Mouse (Mus musculus) kidney, embryonic 16.5 days (tissue): ENCODE data around the gene Zfp39. TPM values are rescaled to one million over a fixed set of nuclear protein-coding genes. Genes with fewer than 3 reads are reported as not detected.

Source experiments
- ATAC-seq: fragments of 200-750 bp; cut with Nextera tagmentation; 2 replicates; pipeline ENCODE4 v1.8.0; 2017; ENCODE audit warnings: moderate TSS enrichment; ENCODE audit not compliant: low FRiP score, low TSS enrichment
- H3K27ac ChIP-seq: fragments of 300-500 bp; sonication (generic); 2 replicates; pipeline ENCODE4 v1.5.1; 2014; ENCODE audit warnings: low read length
- H3K27me3 ChIP-seq: fragments of 300-500 bp; sonication (generic); 2 replicates; pipeline ENCODE4 v1.6.1; 2014; ENCODE audit warnings: low read length, control low read depth, mixed read lengths; ENCODE audit not compliant: insufficient read depth
- H3K36me3 ChIP-seq: fragments of 300-500 bp; sonication (generic); 2 replicates; pipeline ENCODE4 v1.6.1; 2014; ENCODE audit warnings: low read length, control low read depth, mixed read lengths; ENCODE audit not compliant: insufficient read depth
- H3K4me1 ChIP-seq: fragments of 300-500 bp; sonication (generic); 2 replicates; pipeline ENCODE4 v1.6.1; 2014; ENCODE audit warnings: low read length, control low read depth, mixed read lengths; ENCODE audit not compliant: insufficient read depth
- H3K4me2 ChIP-seq: fragments of 300-500 bp; sonication (generic); replicated peaks from 2 replicates; pipeline ENCODE4 v1.6.1; 2014; ENCODE audit warnings: low read depth, low read length
- H3K4me3 ChIP-seq: fragments of 300-500 bp; sonication (generic); 2 replicates; pipeline ENCODE4 v1.5.1; 2014; ENCODE audit warnings: mild to moderate bottlenecking, low read length
- H3K9ac ChIP-seq: fragments of 300-500 bp; sonication (generic); replicated peaks from 2 replicates; pipeline ENCODE4 v1.6.1; 2014; ENCODE audit warnings: low read length
- H3K9me3 ChIP-seq: fragments of 300-500 bp; sonication (generic); 2 replicates; pipeline ENCODE4 v1.6.1; 2016; ENCODE audit warnings: low read length, control low read depth
- WGBS: fragments of 180-500 bp; shearing (Covaris S2); extraction: QIAGEN DNeasy Blood & Tissue Kit; methylation state at CpG from one replicate; pipeline ENCODE4 v1.1.7; 2014; 5-methylcytosine and 5-hydroxymethylcytosine counted together
- polyA plus RNA-seq: library from polyadenylated mRNA; unstranded; fragments of >200 nt; fragmentation: Nextera tagmentation; extraction: Ambion mirVana; gene quantifications from 2 replicates; pipeline ENCODE4 v1.2.1, GENCODE M21; 2015

Gene Zfp39
- polyA plus RNA-seq, 1 experiment from 2014 or later = 6.0 TPM

GRCm38 (mm10) chr11:58897485-58897884 is 6.5 kb downstream of the Zfp39 start:
- 85% methylated on average over 6 of the region's 6 CpGs for WGBS
- Histone ChIP-seq H3K36me3 (peaks cover 39% of the 10 kb centered on the region), H3K9ac (no peak overlapping the region)

GRCm38 (mm10) chr11:58894456-58894855 is 9.6 kb downstream of the Zfp39 start:
- H3K4me3 ChIP-seq = no peak overlapping the region
- H3K36me3 ChIP-seq = peaks cover 44% of the 10 kb centered on the region
- ATAC-seq = no peak
- H3K4me1 ChIP-seq = no peaks in the 10 kb centered on the region
- no peak overlapping the region for H3K4me2 ChIP-seq
- H3K27ac ChIP-seq = no peak overlapping the region
- no peaks in the 10 kb centered on the region for H3K27me3 ChIP-seq
- no peak overlapping the region for H3K9ac ChIP-seq
- H3K9me3 ChIP-seq = no peaks in the 10 kb centered on the region
- WGBS = 72% methylated on average over 6 of the region's 6 CpGs

More at GRCm38 (mm10) chr11:58897485-58897884, 6.5 kb downstream of the Zfp39 start:
- no peaks in the 10 kb centered on the region for H3K9me3 ChIP-seq
- H3K27ac ChIP-seq = no peak overlapping the region
- no peak for ATAC-seq
- H3K4me2 ChIP-seq = no peak overlapping the region
- peaks cover 2% of the 10 kb centered on the region for H3K4me1 ChIP-seq
- H3K27me3 ChIP-seq = no peaks in the 10 kb centered on the region
- no peak overlapping the region for H3K4me3 ChIP-seq

- H3K27ac ChIP-seq = no peak overlapping the region
- H3K36me3 ChIP-seq = peaks cover 35% of the 10 kb centered on the region
- no peaks in the 10 kb centered on the region for H3K27me3 ChIP-seq
- H3K4me3 ChIP-seq = no peak overlapping the region
- no peak for ATAC-seq
- no peak overlapping the region for H3K4me2 ChIP-seq
- 83% methylated on average over 10 of the region's 10 CpGs for WGBS
- H3K9ac ChIP-seq = no peak overlapping the region
- H3K4me1 ChIP-seq = no peaks in the 10 kb centered on the region
- H3K9me3 ChIP-seq = no peaks in the 10 kb centered on the region
Observed at GRCm38 (mm10) chr11:58890511-58890910, 13.5 kb downstream of the Zfp39 start.

- Histone ChIP-seq H3K9me3 (no peaks in the 10 kb centered on the region), H3K9ac (no peak overlapping the region), H3K27me3 (no peaks in the 10 kb centered on the region), H3K4me3 (no peak overlapping the region), H3K4me2 (no peak overlapping the region), H3K36me3 (peaks cover 29% of the 10 kb centered on the region), H3K27ac (no peak overlapping the region), H3K4me1 (no peaks in the 10 kb centered on the region)
- ATAC-seq = no peak
- WGBS = 86% methylated on average over 8 of the region's 8 CpGs
Observed at GRCm38 (mm10) chr11:58883756-58884155, 20.3 kb downstream of the Zfp39 start.

GRCm38 (mm10) chr11:58870961-58871360 is 33.1 kb downstream of the Zfp39 start:
- Histone ChIP-seq H3K36me3 (peaks cover 14% of the 10 kb centered on the region; the same call in 1 of the 2 replicates), H3K9ac (no peak overlapping the region), H3K4me2 (no peak overlapping the region), H3K27me3 (no peaks in the 10 kb centered on the region), H3K27ac (no peak overlapping the region), H3K4me3 (no peak overlapping the region), H3K4me1 (peaks cover 9% of the 10 kb centered on the region; the same call in 1 of the 2 replicates), H3K9me3 (no peaks in the 10 kb centered on the region)
- ATAC-seq = no peak
- WGBS = 84% methylated on average over 4 of the region's 4 CpGs

- H3K27me3 ChIP-seq = no peaks in the 10 kb centered on the region
- 72% methylated on average over 6 of the region's 6 CpGs for WGBS
- no peaks in the 10 kb centered on the region for H3K9me3 ChIP-seq
- peak overlapping the region; percentile 72 for H3K9ac ChIP-seq
- peak overlapping the region; percentile 55 for H3K4me2 ChIP-seq
- H3K36me3 ChIP-seq = peaks cover 14% of the 10 kb centered on the region; the same call in 1 of the 2 replicates
- peaks cover 9% of the 10 kb centered on the region; the same call in 1 of the 2 replicates for H3K4me1 ChIP-seq
- ATAC-seq = peak; percentile 57; the same call in 1 of the 2 replicates
- H3K27ac ChIP-seq = peak overlapping the region; percentile 87; the same call in 1 of the 2 replicates
- peak overlapping the region; percentile 75 for H3K4me3 ChIP-seq
Observed at GRCm38 (mm10) chr11:58867954-58868330, 36.1 kb downstream of the Zfp39 start.

GRCm38 (mm10) chr11:58867039-58867953 is 36.7 kb downstream of the Zfp39 start, which contains the start of gene 2810021J22Rik:
2810021J22Rik (plus strand) TSS chr11:58867216.
- peaks cover 13% of the 10 kb centered on the region; the same call in 1 of the 2 replicates for H3K36me3 ChIP-seq
- peak within 1 kb of the TSS; percentile 87 for H3K27ac ChIP-seq
- H3K4me2 ChIP-seq = peak within 1 kb of the TSS; percentile 55
- H3K27me3 ChIP-seq = no peaks in the 10 kb centered on the region
- H3K4me3 ChIP-seq = peak within 1 kb of the TSS; percentile 75
- H3K9ac ChIP-seq = peak within 1 kb of the TSS; percentile 72
- no peaks in the 10 kb centered on the region for H3K9me3 ChIP-seq
- 2% methylated on average over 37 of the region's 37 CpGs for WGBS
- peak; percentile 94 for ATAC-seq
- H3K4me1 ChIP-seq = peaks cover 9% of the 10 kb centered on the region; the same call in 1 of the 2 replicates

GRCm38 (mm10) chr11:58860744-58861143 is 43.3 kb downstream of the Zfp39 start:
- whole genome bisulfite sequencing = over 99% methylated on average over 8 of the region's 8 CpGs
- Histone ChIP-seq H3K36me3 (peaks cover 50% of the 10 kb centered on the region), H3K4me1 (no peaks in the 10 kb centered on the region), H3K27me3 (no peaks in the 10 kb centered on the region), H3K9me3 (peaks cover 28% of the 10 kb centered on the region), H3K4me2 (no peak overlapping the region), H3K27ac (no peak overlapping the region), H3K4me3 (no peak overlapping the region), H3K9ac (no peak overlapping the region)
- no peak for ATAC-seq

GRCm38 (mm10) chr11:58849731-58850130 is 54.3 kb downstream of the Zfp39 start:
- ATAC-seq = no peak
- WGBS = 64% methylated on average over 2 of the region's 2 CpGs
- peaks cover 8% of the 10 kb centered on the region for H3K4me1 ChIP-seq
- H3K27me3 ChIP-seq = no peaks in the 10 kb centered on the region
- H3K9ac ChIP-seq = no peak overlapping the region
- peaks cover 15% of the 10 kb centered on the region for H3K36me3 ChIP-seq
- H3K27ac ChIP-seq = no peak overlapping the region
- H3K4me2 ChIP-seq = no peak overlapping the region
- H3K4me3 ChIP-seq = no peak overlapping the region
- H3K9me3 ChIP-seq = no peaks in the 10 kb centered on the region

GRCm38 (mm10) chr11:58847636-58848035 is 56.4 kb downstream of the Zfp39 start:
- WGBS = 40% methylated on average over 9 of the region's 9 CpGs
- H3K36me3 ChIP-seq = peaks cover 12% of the 10 kb centered on the region
- ATAC-seq = no peak

More at GRCm38 (mm10) chr11:58847636-58848035, 56.4 kb downstream of the Zfp39 start:
- no peak overlapping the region for H3K27ac ChIP-seq
- H3K4me2 ChIP-seq = peak overlapping the region; percentile 83
- H3K27me3 ChIP-seq = no peaks in the 10 kb centered on the region
- no peaks in the 10 kb centered on the region for H3K9me3 ChIP-seq
- peak overlapping the region; percentile 91 for H3K9ac ChIP-seq
- H3K4me1 ChIP-seq = peaks cover 8% of the 10 kb centered on the region
- H3K4me3 ChIP-seq = peak overlapping the region; percentile 86
